Mouse (Mus musculus) CH12.LX (cell line): ENCODE measurements at regions not wholly inside any gene's neighbourhood (a gene's known extent, or its start where the extent isn't known, plus 50 kb on each side); places are given as distances from the start of the nearest gene placed in this dataset.

Experiments
- DNase-seq: peaks from one replicate; pipeline ENCODE4 v3.0.0-alpha.2; 2013; ENCODE audit errors: extremely low read depth
- H3K27ac ChIP-seq: 2 replicates; pipeline ENCODE4 v1.5.1; 2012; ENCODE audit warnings: low read depth, mild to moderate bottlenecking, control low read depth, moderate library complexity; ENCODE audit not compliant: insufficient read depth
- H3K27me3 ChIP-seq: replicated peaks from 2 replicates; pipeline ENCODE3; 2012; ENCODE audit warnings: inconsistent platforms
- H3K36me3 ChIP-seq, 2 experiments: replicated peaks in 1 of 2; 2 replicates each; pipeline versions ENCODE3 to v1.6.1; 2012; ENCODE audit warnings: inconsistent platforms in 1 of 2, low read length in 1 of 2, mild to moderate bottlenecking in 1 of 2, mixed read lengths in 1 of 2, moderate library complexity in 1 of 2; ENCODE audit not compliant: control insufficient read depth in 1 of 2, insufficient read depth in 1 of 2
- H3K4me1 ChIP-seq, 2 experiments: 2 replicates each; pipeline ENCODE4 v1.6.1; 2012; ENCODE audit warnings: inconsistent platforms in 1 of 2, moderate library complexity in 1 of 2; ENCODE audit not compliant: insufficient read depth in 2 of 2, control insufficient read depth in 1 of 2
- H3K4me2 ChIP-seq: 2 replicates; pipeline ENCODE4 v1.6.1; 2012; ENCODE audit warnings: low read depth, mild to moderate bottlenecking, control low read depth; ENCODE audit not compliant: poor library complexity, insufficient read depth, severe bottlenecking
- H3K4me3 ChIP-seq, 3 experiments: fragments of 150-350 bp in 1 of 3; sonication (generic) in 1 of 3; replicated peaks in 1 of 3; 2 replicates each; pipeline versions ENCODE3 to v1.5.1; 2011 to 2012; ENCODE audit warnings: low read depth in 2 of 3, low read length in 2 of 3, mild to moderate bottlenecking in 2 of 3, moderate library complexity in 2 of 3, control low read depth in 1 of 3, improper control_type of control experiment in 1 of 3, inconsistent platforms in 1 of 3, mixed read lengths in 1 of 3; ENCODE audit not compliant: poor library complexity in 1 of 3
- H3K79me2 ChIP-seq: replicated peaks from 2 replicates; pipeline ENCODE4 v1.6.1; 2012; ENCODE audit warnings: mild to moderate bottlenecking, moderate library complexity; ENCODE audit not compliant: control insufficient read depth, poor library complexity, insufficient read depth, severe bottlenecking; ENCODE audit errors: extremely low read depth
- H3K9ac ChIP-seq: 2 replicates; pipeline ENCODE4 v1.6.1; 2012; ENCODE audit warnings: low read depth, mild to moderate bottlenecking, control low read depth, moderate library complexity; ENCODE audit not compliant: insufficient read depth
- H3K9me3 ChIP-seq: replicated peaks from 2 replicates; pipeline ENCODE3; 2012; ENCODE audit warnings: low read length, inconsistent platforms, mixed read lengths
- CTCF ChIP-seq, 2 experiments: IDR thresholded peaks in 1 of 2; conservative IDR thresholded peaks in 1 of 2; 2 replicates each; pipeline ENCODE4 v1.5.1; 2011 to 2012; ENCODE audit warnings: low read depth in 2 of 2, low read length in 2 of 2, improper control_type of control experiment in 1 of 2, inconsistent platforms in 1 of 2, mild to moderate bottlenecking in 1 of 2, moderate library complexity in 1 of 2
- E2F4 ChIP-seq: IDR thresholded peaks from 2 replicates; pipeline ENCODE4 v1.6.1; 2011; ENCODE audit warnings: low read depth, low read length, improper control_type of control experiment; ENCODE audit not compliant: insufficient replicate concordance
- ELF1 ChIP-seq: IDR thresholded peaks from 2 replicates; pipeline ENCODE4 v1.6.1; 2014; ENCODE audit warnings: low read depth, mild to moderate bottlenecking, inconsistent platforms, low read length, improper control_type of control experiment
- ETS1 ChIP-seq: conservative IDR thresholded peaks from 2 replicates; pipeline ENCODE4 v1.6.1; 2012; ENCODE audit warnings: low read depth, mild to moderate bottlenecking, inconsistent platforms, low read length, improper control_type of control experiment, moderate library complexity
- GABPA ChIP-seq: IDR thresholded peaks from 2 replicates; pipeline ENCODE4 v1.6.1; 2012; ENCODE audit warnings: low read depth, low read length, improper control_type of control experiment, inconsistent platforms; ENCODE audit not compliant: insufficient replicate concordance
- IRF4 ChIP-seq: IDR thresholded peaks from 2 replicates; pipeline ENCODE4 v1.6.1; 2014; ENCODE audit warnings: low read depth, mild to moderate bottlenecking, inconsistent platforms, low read length, improper control_type of control experiment
- JUND ChIP-seq: conservative IDR thresholded peaks from 2 replicates; pipeline ENCODE4 v1.6.1; 2011; ENCODE audit warnings: low read depth, low read length, improper control_type of control experiment
- KAT2A ChIP-seq: IDR thresholded peaks from 2 replicates; pipeline ENCODE4 v1.6.1; 2012; ENCODE audit warnings: low read length, improper control_type of control experiment, inconsistent platforms; ENCODE audit not compliant: insufficient replicate concordance
- MAX ChIP-seq: IDR thresholded peaks from 2 replicates; pipeline ENCODE4 v1.6.1; 2011; ENCODE audit warnings: low read length, improper control_type of control experiment
- MAZ ChIP-seq: IDR thresholded peaks from 2 replicates; pipeline ENCODE4 v1.6.1; 2012; ENCODE audit warnings: low read depth, mild to moderate bottlenecking, inconsistent platforms, low read length, improper control_type of control experiment, moderate library complexity
- MEF2A ChIP-seq: IDR thresholded peaks from 2 replicates; pipeline ENCODE4 v1.6.1; 2014; ENCODE audit warnings: low read depth, mild to moderate bottlenecking, inconsistent platforms, low read length, improper control_type of control experiment, borderline replicate concordance
- MXI1 ChIP-seq: IDR thresholded peaks from 2 replicates; pipeline ENCODE4 v1.6.1; 2011; ENCODE audit warnings: mild to moderate bottlenecking, low read depth, low read length, improper control_type of control experiment
- NRF1 ChIP-seq: IDR thresholded peaks from 2 replicates; pipeline ENCODE4 v1.6.1; 2014; ENCODE audit warnings: low read depth, mild to moderate bottlenecking, inconsistent platforms, low read length, improper control_type of control experiment, moderate library complexity
- POLR2AphosphoS2 ChIP-seq: IDR thresholded peaks from 2 replicates; pipeline ENCODE4 v1.6.1; 2011; ENCODE audit warnings: low read depth, low read length, improper control_type of control experiment
- RAD21 ChIP-seq: IDR thresholded peaks from 2 replicates; pipeline ENCODE4 v1.6.1; 2011; ENCODE audit warnings: low read depth, mild to moderate bottlenecking, low read length, improper control_type of control experiment, moderate library complexity
- SMC3 ChIP-seq: IDR thresholded peaks from 2 replicates; pipeline ENCODE4 v1.6.1; 2011; ENCODE audit warnings: low read depth, low read length, improper control_type of control experiment
- TBP ChIP-seq: conservative IDR thresholded peaks from 2 replicates; pipeline ENCODE4 v1.6.1; 2011; ENCODE audit warnings: low read depth, low read length, improper control_type of control experiment
- TCF12 ChIP-seq: IDR thresholded peaks from 2 replicates; pipeline ENCODE4 v1.6.1; 2014; ENCODE audit warnings: low read depth, mild to moderate bottlenecking, inconsistent platforms, low read length, improper control_type of control experiment
- USF1 ChIP-seq: IDR thresholded peaks from 2 replicates; pipeline ENCODE4 v1.6.1; 2014; ENCODE audit warnings: low read depth, mild to moderate bottlenecking, inconsistent platforms, low read length, improper control_type of control experiment
- USF2 ChIP-seq: conservative IDR thresholded peaks from 2 replicates; pipeline ENCODE4 v1.6.1; 2011; ENCODE audit warnings: low read depth, low read length, improper control_type of control experiment
- ZKSCAN1 ChIP-seq: IDR thresholded peaks from 2 replicates; pipeline ENCODE4 v1.6.1; 2012; ENCODE audit warnings: low read depth, inconsistent platforms, low read length, improper control_type of control experiment, borderline replicate concordance
- ZMIZ1 ChIP-seq: IDR thresholded peaks from 2 replicates; pipeline ENCODE4 v1.6.1; 2012; ENCODE audit warnings: low read depth, mild to moderate bottlenecking, inconsistent platforms, low read length, improper control_type of control experiment
- dilution Hi-C: fragments of 300-500 bp; cut with MboI; formaldehyde crosslinking; loops from 2 replicates; pipeline ENCODE4 v1.14.3; 2020; ENCODE audit warnings: low sequenced_read_pairs; ENCODE audit not compliant: extremely low pct_unique_long_range_greater_than_20kb, extremely low pct_ligation_motif_present
- in situ Hi-C: fragments of 300-500 bp; cut with MboI; formaldehyde crosslinking; loops from 3 replicates; pipeline ENCODE4 v1.14.3; 2019; ENCODE audit warnings: low sequenced_read_pairs, low pct_ligation_motif_present, low pct_unique_long_range_greater_than_20kb, mixed read lengths

GRCm38 (mm10) chr8:104041522-104041921 is 59.9 kb upstream of the Cdh5 start:
- H3K79me2 ChIP-seq: no peaks in the 10 kb centered on the region
- TF ChIP-seq MEF2A (no peak), MAZ (no peak), SMC3 (no peak), ETS1 (no peak), E2F4 (no peak), GABPA (no peak), MXI1 (no peak), ELF1 (no peak), TBP (no peak)
- H3K4me1 ChIP-seq: peaks cover 3 to 23% of the 10 kb centered on the region in 2 experiments; a peak in 2 of 4 replicates
- H3K36me3 ChIP-seq: no peaks in the 10 kb centered on the region
- no peak overlapping the region for H3K4me3 ChIP-seq
- H3K27ac ChIP-seq: no peak overlapping the region
- dilution Hi-C loops (no loop called here), in situ Hi-C loops (loop anchor here (25.0 kb wide), 1 partner anchor 454 kb away; no protein-coding TSS in a partner anchor)
- peaks cover 5% of the 10 kb centered on the region for H3K27me3 ChIP-seq
- H3K9me3 ChIP-seq: no peaks in the 10 kb centered on the region
- H3K4me2 ChIP-seq: no peak overlapping the region
- H3K9ac ChIP-seq: no peak overlapping the region
- no peak for DNase-seq

GRCm38 (mm10) chr8:104042434-104042833 is 59.0 kb upstream of the Cdh5 start:
- Histone ChIP-seq H3K36me3 (no peaks in the 10 kb centered on the region), H3K9me3 (no peaks in the 10 kb centered on the region)
- dilution Hi-C loops: no loop called here
- TF ChIP-seq CTCF (conservative IDR thresholded peaks at IDR 0.05 in 1 of 2, IDR thresholded peaks at IDR 0.05 in 1 of 2; ENCODE audit: low read depth in 2 of 2, low read length in 2 of 2) (no peak), KAT2A (no peak), TCF12 (no peak), JUND (no peak), RAD21 (no peak)
- TF ChIP-seq, all 38 proteins: peak for 0
- no peak for DNase-seq
- H3K27ac ChIP-seq: no peak overlapping the region
- peaks cover 3 to 23% of the 10 kb centered on the region in 2 experiments; a peak in 2 of 4 replicates for H3K4me1 ChIP-seq
- no peak overlapping the region for H3K4me3 ChIP-seq
- H3K9ac ChIP-seq: no peak overlapping the region
- in situ Hi-C loops: loop anchor here (25.0 kb wide), 1 partner anchor 455 kb away; no protein-coding TSS in a partner anchor
- H3K27me3 ChIP-seq: peaks cover 10% of the 10 kb centered on the region
- no peak overlapping the region for H3K4me2 ChIP-seq
- H3K79me2 ChIP-seq: no peaks in the 10 kb centered on the region

GRCm38 (mm10) chr8:104048037-104048436 is 53.4 kb upstream of the Cdh5 start:
- no peak overlapping the region for H3K9ac ChIP-seq
- DNase-seq: no peak
- H3K79me2 ChIP-seq: no peaks in the 10 kb centered on the region
- no peak overlapping the region for H3K27ac ChIP-seq
- no peak overlapping the region for H3K4me3 ChIP-seq
- no peaks in the 10 kb centered on the region for H3K9me3 ChIP-seq
- H3K27me3 ChIP-seq: peaks cover 38% of the 10 kb centered on the region
- TF ChIP-seq E2F4 (no peak), USF1 (no peak), ZKSCAN1 (no peak), USF2 (no peak), IRF4 (no peak), KAT2A (no peak), GABPA (no peak), ZMIZ1 (no peak), POLR2AphosphoS2 (no peak), MAX (no peak), NRF1 (no peak), MEF2A (no peak)
- TF ChIP-seq, all 38 proteins: peak for 0
- Histone ChIP-seq H3K36me3 (no peaks in the 10 kb centered on the region), H3K4me1 (peaks cover 0 to 6% of the 10 kb centered on the region in 2 experiments; a peak in 2 of 4 replicates), H3K4me2 (no peak overlapping the region)
- in situ Hi-C loops: loop anchor here (25.0 kb wide), 1 partner anchor 461 kb away; no protein-coding TSS in a partner anchor
- dilution Hi-C loops: no loop called here
